Mouse (Mus musculus) heart, adult 2 months (tissue): ENCODE measurements around the gene Map2.

Experiments
- CTCF ChIP-seq: fragments of 200-600 bp; IDR thresholded peaks from 2 replicates; pipeline ENCODE4 v1.8.1; 2022; ENCODE audit warnings: antibody characterized with exemption, mild to moderate bottlenecking, moderate library complexity
- POLR2A ChIP-seq: fragments of 200-500 bp; IDR thresholded peaks from 2 replicates; pipeline ENCODE4 v1.6.1; 2011; ENCODE audit warnings: mild to moderate bottlenecking, low read depth, low read length, control low read depth; ENCODE audit not compliant: insufficient read depth

DNA sequence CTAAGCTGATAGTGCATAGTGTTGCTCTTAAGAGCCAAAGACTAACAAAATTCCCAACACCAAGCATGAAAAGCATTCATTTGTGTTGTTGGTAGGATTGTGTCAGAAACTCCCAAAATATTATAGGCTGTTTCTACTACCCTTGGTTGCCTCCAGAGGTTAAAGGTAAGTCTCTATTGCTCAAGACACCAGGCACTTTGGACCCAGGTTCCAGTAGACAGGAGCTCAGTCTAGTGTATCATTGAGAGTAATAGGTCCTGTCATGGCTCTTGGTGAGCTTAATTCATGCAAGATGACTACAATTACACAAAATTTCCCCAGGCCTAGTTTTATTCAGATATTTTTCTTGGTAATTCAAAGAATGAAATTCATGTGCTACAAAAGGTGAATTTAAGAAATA, 176.3 kb downstream of the Map2 start:
- TF ChIP-seq CTCF (no peak), POLR2A (no peak)
